Mouse (Mus musculus) stomach, postnatal 0 days (tissue): ENCODE data around the gene Coa3.

Experiments used
- CTCF ChIP-seq: IDR thresholded peaks from 2 replicates; pipeline ENCODE4 v1.5.1; 2016; ENCODE audit warnings: antibody characterized with exemption, low read depth, mild to moderate bottlenecking, moderate library complexity
- EP300 ChIP-seq: optimal IDR thresholded peaks from 2 replicates; pipeline ENCODE3; 2016; ENCODE audit warnings: antibody characterized with exemption

DNA sequence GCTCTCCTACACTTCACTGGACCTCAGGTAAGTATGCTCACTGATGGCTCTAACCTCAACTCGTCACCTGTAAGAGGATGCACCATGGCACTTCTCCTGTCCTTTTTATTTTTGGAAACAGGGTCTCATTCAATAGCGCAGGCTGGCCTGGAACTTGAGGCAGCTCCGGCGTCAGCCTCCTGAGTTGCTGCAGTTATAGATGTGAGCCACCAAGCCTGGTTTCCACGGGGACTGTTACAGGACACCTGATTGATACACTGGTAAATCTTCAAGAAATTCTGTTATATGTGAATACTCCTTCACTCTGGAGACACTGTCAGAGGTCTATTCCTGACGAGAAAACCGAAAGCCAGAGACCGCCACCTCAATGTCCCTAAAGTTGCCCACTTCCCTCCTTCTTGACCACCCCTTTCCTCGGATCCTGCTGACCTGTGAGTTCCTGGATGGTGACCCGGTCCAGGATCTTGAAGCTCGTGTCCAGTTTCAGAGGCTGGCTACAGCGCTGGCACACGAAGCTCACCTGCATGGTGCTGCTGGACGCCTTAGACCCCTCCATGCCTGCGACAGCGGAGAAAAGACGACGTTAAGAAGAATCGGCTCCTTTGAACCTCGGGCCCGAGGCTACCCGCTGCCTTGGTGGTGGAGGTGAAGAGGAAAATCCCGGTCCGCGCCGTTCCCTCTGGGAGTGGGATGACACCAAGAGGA, 22.5 kb upstream of the Coa3 start:
- TF ChIP-seq EP300 (no peak), CTCF (no peak)
